Mouse (Mus musculus): ENCODE results near the gene Cped1. TPM values are rescaled to one million over a fixed set of nuclear protein-coding genes. Genes with fewer than 3 reads are reported as not detected.
"Not testable (repeated sequence)": the region's sequence is repeated elsewhere in the genome, so short reads cannot be mapped to it uniquely, and the experiment has no call there.

Gene Cped1
- total and polyA plus RNA-seq, 3 experiments: 0.22 TPM; not detected in 2

DNA sequence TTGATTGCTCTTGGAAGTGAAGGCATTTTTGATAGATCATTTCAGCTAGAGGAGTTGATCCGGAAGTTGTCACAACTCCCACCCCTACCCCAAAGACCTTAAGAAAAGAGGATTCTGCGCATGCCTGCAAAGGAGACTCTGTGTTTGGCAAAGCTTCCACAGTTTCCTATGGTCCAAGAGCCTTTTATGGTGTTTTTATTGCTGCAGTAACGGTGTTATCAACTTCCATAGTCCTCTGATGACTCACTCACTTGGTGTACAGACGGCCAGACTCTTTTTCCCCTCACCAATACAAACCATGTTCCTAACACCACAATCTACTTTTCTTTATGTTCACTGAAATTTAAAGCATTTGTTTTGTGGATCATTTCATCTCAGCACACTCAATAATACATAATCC, 273.1 kb downstream of the Cped1 start:
- Histone ChIP-seq H3K27me3 (ENCODE audit: insufficient read depth, low read length) (peaks cover 3% of the 10 kb centered on the region; the same call in 1 of the 2 replicates), H3K36me3 (replicated peaks) (no peaks in the 10 kb centered on the region), H3K9me3 (replicated peaks) (no peaks in the 10 kb centered on the region), H3K4me3 (ENCODE audit: low read depth, low read length) (no peak overlapping the region), H3K4me1 (ENCODE audit: insufficient read depth, low read depth, low read length) (no peaks in the 10 kb centered on the region)
- ATAC-seq (ENCODE audit: extremely low read depth, insufficient number of reproducible peaks, low FRiP score, poor library complexity, severe bottlenecking): no peak
- no peak for DNase-seq (ENCODE audit: low spot score)
- TF ChIP-seq POLR2AphosphoS5 (IDR thresholded peaks at IDR 0.05; ENCODE audit: insufficient replicate concordance, low read depth, low read length) (no peak), TAL1 (conservative IDR thresholded peaks at IDR 0.05; ENCODE audit: low read depth, low read length) (no peak), GATA1 (IDR thresholded peaks at IDR 0.05; ENCODE audit: borderline replicate concordance, low read length) (no peak), CTCF (IDR thresholded peaks at IDR 0.05; ENCODE audit: low read depth, low read length) (no peak), GATA2 (IDR thresholded peaks at IDR 0.05; ENCODE audit: borderline replicate concordance, low read depth, low read length) (no peak)

DNA sequence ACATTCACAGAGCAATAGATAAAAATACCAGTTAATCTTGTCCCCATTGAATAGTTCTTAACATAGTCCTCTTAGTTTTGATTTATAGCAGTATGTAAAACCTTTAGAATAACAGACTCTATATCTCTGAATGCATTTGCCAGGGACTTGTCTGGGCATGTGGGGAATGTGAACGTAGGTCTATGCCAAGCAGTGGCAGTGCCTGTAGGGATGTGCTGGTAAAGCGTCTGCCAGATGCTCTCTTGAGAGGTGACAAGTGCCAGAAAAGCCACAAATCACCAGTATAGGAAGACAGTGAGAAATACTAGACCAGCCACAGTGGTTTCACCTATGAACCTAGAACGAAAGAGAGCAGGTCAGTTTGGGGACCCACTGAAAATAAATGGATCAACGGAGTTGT, 276.8 kb downstream of the Cped1 start:
- no peaks in the 10 kb centered on the region for H3K9me3 ChIP-seq (replicated peaks)
- H3K36me3 ChIP-seq (replicated peaks): no peaks in the 10 kb centered on the region
- ATAC-seq (ENCODE audit: extremely low read depth, insufficient number of reproducible peaks, low FRiP score, poor library complexity, severe bottlenecking) (no peak), DNase-seq (ENCODE audit: low spot score) (no peak)
- H3K4me1 ChIP-seq (ENCODE audit: insufficient read depth, low read depth, low read length): no peaks in the 10 kb centered on the region
- H3K27me3 ChIP-seq (ENCODE audit: insufficient read depth, low read length): no peaks in the 10 kb centered on the region
- no peak overlapping the region for H3K4me3 ChIP-seq (ENCODE audit: low read depth, low read length)
- TF ChIP-seq GATA1 (IDR thresholded peaks at IDR 0.05; ENCODE audit: borderline replicate concordance, low read length): no peak
- no peak for TF ChIP-seq TAL1 (conservative IDR thresholded peaks at IDR 0.05; ENCODE audit: low read depth, low read length)
- no peak for TF ChIP-seq GATA2 (IDR thresholded peaks at IDR 0.05; ENCODE audit: borderline replicate concordance, low read depth, low read length)
- no peak for TF ChIP-seq POLR2AphosphoS5 (IDR thresholded peaks at IDR 0.05; ENCODE audit: insufficient replicate concordance, low read depth, low read length)

DNA sequence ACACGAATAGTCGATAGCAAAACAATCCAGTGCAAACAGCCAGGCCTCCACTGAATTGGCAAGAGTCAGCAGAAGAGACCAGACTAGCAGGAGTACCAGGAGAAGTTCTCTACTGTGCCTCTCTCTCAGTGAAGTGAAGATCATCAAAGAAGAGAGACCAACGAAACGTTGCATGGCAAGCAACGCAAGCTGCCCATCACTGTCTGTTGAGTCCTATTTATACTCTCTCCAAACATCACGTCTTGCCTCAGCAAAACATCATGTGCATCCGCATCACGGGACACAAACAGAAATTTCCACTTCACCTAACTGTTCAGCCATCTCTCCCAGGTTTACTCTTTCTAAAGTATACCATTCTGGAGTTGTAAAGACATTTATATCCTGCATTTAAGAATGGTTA, 278.4 kb downstream of the Cped1 start:
- not testable (repeated sequence) for H3K9me3 ChIP-seq (replicated peaks); ATAC-seq (ENCODE audit: extremely low read depth, insufficient number of reproducible peaks, low FRiP score, poor library complexity, severe bottlenecking); H3K36me3 ChIP-seq (replicated peaks); DNase-seq (ENCODE audit: low spot score); H3K27me3 ChIP-seq (ENCODE audit: insufficient read depth, low read length); H3K4me1 ChIP-seq (ENCODE audit: insufficient read depth, low read depth, low read length); H3K4me3 ChIP-seq (ENCODE audit: low read depth, low read length)

DNA sequence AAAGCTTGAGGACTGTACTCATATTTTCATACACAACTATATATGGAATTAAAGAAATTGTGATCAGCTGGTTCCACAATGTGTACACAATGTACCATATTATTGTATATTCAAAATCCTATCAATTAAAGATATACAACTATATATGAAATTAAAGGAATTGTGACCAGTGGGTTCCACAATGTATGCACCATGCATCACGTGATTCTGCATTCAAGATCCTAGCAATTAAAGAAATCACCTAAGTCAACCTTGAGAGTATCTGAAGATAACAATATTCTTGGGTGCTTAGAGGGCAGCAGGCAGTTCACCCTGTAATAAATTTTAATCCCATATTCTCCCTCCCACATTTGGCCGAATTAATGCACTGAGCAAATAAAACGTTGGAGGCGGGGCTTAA, 280.3 kb downstream of the Cped1 start:
- Histone ChIP-seq H3K4me1 (ENCODE audit: insufficient read depth, low read depth, low read length) (no peaks in the 10 kb centered on the region), H3K4me3 (ENCODE audit: low read depth, low read length) (no peak overlapping the region), H3K36me3 (replicated peaks) (no peaks in the 10 kb centered on the region), H3K9me3 (replicated peaks) (no peaks in the 10 kb centered on the region), H3K27me3 (ENCODE audit: insufficient read depth, low read length) (no peaks in the 10 kb centered on the region)
- DNase-seq (ENCODE audit: low spot score) (no peak), ATAC-seq (ENCODE audit: extremely low read depth, insufficient number of reproducible peaks, low FRiP score, poor library complexity, severe bottlenecking) (no peak)
- TF ChIP-seq POLR2AphosphoS5 (IDR thresholded peaks at IDR 0.05; ENCODE audit: insufficient replicate concordance, low read depth, low read length): no peak
- no peak for TF ChIP-seq CTCF (IDR thresholded peaks at IDR 0.05; ENCODE audit: low read depth, low read length)
- TF ChIP-seq GATA1 (IDR thresholded peaks at IDR 0.05; ENCODE audit: borderline replicate concordance, low read length): no peak
- TF ChIP-seq GATA2 (IDR thresholded peaks at IDR 0.05; ENCODE audit: borderline replicate concordance, low read depth, low read length): no peak
- no peak for TF ChIP-seq TAL1 (conservative IDR thresholded peaks at IDR 0.05; ENCODE audit: low read depth, low read length)

DNA sequence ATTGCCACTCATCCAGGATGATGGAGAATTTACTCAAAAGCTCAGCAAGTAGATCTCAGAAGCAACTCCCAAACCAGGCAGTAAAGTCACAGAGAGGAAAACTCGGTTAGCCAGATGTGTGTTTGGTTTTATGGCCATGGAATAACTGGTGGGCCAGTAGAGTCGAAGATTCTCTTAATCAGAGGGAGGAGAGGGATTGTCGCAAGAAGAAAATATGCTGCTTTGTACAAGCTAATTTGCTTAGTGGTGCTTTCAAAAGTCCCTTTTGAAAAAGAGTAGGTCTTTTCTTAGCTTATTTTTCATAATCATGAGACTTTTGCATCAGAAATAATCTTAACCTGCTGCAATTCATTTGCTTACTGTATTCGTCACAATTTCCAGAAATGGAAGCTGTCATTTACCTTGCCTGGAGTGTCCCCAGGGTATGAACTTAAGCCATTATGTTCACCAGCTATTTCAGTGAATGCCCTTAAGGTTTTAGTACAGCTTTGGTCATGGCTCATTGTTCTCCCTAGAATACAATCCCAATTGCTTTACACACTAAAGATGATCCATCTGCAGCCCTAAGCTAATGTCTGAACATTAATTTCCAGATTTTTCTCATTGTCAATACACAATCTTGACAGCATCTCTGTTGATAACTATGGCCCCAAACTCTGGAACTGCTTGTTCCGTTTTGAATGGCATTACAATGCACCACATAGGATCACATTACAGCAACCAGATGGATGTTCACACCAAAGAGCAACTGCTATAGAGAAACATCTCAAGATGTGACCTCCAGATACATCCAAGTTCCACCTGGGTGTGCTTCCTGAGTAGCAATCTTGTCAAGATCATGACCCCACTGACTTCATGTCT, 282.3 kb downstream of the Cped1 start:
- H3K27me3 ChIP-seq (ENCODE audit: insufficient read depth, low read length): no peaks in the 10 kb centered on the region
- ATAC-seq (ENCODE audit: extremely low read depth, insufficient number of reproducible peaks, low FRiP score, poor library complexity, severe bottlenecking) (no peak), DNase-seq (ENCODE audit: low spot score) (no peak)
- TF ChIP-seq POLR2AphosphoS5 (IDR thresholded peaks at IDR 0.05; ENCODE audit: insufficient replicate concordance, low read depth, low read length) (no peak), GATA2 (IDR thresholded peaks at IDR 0.05; ENCODE audit: borderline replicate concordance, low read depth, low read length) (no peak), GATA1 (IDR thresholded peaks at IDR 0.05; ENCODE audit: borderline replicate concordance, low read length) (no peak), TAL1 (conservative IDR thresholded peaks at IDR 0.05; ENCODE audit: low read depth, low read length) (no peak), CTCF (IDR thresholded peaks at IDR 0.05; ENCODE audit: low read depth, low read length) (no peak)
- no peak overlapping the region for H3K4me3 ChIP-seq (ENCODE audit: low read depth, low read length)
- H3K36me3 ChIP-seq (replicated peaks): no peaks in the 10 kb centered on the region
- H3K9me3 ChIP-seq (replicated peaks): no peaks in the 10 kb centered on the region
- H3K4me1 ChIP-seq (ENCODE audit: insufficient read depth, low read depth, low read length): no peaks in the 10 kb centered on the region

DNA sequence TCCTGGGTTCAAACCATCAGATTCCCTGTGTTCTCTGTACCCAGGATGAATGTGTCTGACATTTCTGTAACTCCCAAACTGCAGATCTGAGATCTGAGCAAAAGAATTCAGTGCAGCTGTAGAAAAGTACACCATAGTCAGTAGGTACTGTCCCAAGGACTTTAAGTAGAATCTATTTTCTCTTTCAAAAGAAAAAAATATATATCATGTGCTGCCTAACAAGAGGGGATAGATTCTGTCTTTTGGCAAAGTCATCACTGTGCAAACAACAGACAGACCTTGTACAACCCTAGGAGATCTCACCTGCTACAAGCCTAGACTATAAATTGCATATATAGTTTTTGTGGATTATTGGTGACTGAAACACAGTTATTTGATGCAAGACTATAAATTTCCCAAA, 283.0 kb downstream of the Cped1 start:
- no peaks in the 10 kb centered on the region for H3K9me3 ChIP-seq (replicated peaks)
- TF ChIP-seq CTCF (IDR thresholded peaks at IDR 0.05; ENCODE audit: low read depth, low read length): no peak
- TF ChIP-seq TAL1 (conservative IDR thresholded peaks at IDR 0.05; ENCODE audit: low read depth, low read length): no peak
- TF ChIP-seq GATA2 (IDR thresholded peaks at IDR 0.05; ENCODE audit: borderline replicate concordance, low read depth, low read length): no peak
- TF ChIP-seq GATA1 (IDR thresholded peaks at IDR 0.05; ENCODE audit: borderline replicate concordance, low read length): no peak
- TF ChIP-seq POLR2AphosphoS5 (IDR thresholded peaks at IDR 0.05; ENCODE audit: insufficient replicate concordance, low read depth, low read length): no peak
- no peak for ATAC-seq (ENCODE audit: extremely low read depth, insufficient number of reproducible peaks, low FRiP score, poor library complexity, severe bottlenecking)
- H3K4me3 ChIP-seq (ENCODE audit: low read depth, low read length): no peak overlapping the region
- H3K36me3 ChIP-seq (replicated peaks): no peaks in the 10 kb centered on the region
- H3K4me1 ChIP-seq (ENCODE audit: insufficient read depth, low read depth, low read length): no peaks in the 10 kb centered on the region
- H3K27me3 ChIP-seq (ENCODE audit: insufficient read depth, low read length): no peaks in the 10 kb centered on the region
- DNase-seq (ENCODE audit: low spot score): no peak
